Mouse (Mus musculus): ENCODE data around the gene Asic4. TPM values are rescaled to one million over a fixed set of nuclear protein-coding genes. Genes with fewer than 3 reads are reported as not detected.

Asic4 gene
- 0.05 TPM in 2 replicates for polyA plus RNA-seq (2012; rRNA removed)

DNA sequence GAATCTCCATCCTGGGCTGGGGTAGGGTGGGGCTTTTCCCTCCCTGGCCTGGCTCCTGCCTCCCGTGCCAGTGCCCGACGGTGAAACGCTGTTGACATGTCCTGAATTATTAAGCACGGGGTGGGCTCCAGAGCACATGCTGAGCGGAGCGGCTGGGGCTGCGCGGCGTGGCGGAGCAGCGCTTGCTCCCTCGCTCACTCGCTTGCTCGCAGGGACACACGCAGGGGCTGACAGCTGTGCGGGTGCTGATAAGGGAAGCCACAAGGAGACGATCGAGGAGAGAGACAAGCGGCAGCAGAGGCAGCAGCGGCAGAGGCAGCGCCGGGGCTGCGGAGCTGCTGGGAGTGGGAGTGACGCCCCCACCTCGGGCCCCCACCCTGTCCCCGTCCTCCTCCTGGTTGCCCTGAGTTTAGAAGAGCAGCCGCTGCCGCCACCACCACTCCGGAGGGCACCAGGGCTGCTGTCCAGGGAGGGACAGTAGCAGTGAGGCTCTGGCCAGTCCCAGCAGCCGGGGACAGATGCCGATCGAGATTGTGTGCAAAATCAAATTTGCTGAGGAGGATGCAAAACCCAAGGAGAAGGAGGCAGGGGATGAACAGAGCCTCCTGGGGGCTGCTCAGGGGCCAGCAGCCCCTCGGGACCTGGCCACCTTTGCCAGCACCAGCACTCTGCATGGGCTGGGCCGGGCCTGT is at the start of gene Asic4:
Asic4 (plus strand) TSS at position 123 of the 692 bp plus-strand sequence.
- DNase-seq = no peak
- WGBS = 5% methylated on average over 35 of the region's 35 CpGs

DNA sequence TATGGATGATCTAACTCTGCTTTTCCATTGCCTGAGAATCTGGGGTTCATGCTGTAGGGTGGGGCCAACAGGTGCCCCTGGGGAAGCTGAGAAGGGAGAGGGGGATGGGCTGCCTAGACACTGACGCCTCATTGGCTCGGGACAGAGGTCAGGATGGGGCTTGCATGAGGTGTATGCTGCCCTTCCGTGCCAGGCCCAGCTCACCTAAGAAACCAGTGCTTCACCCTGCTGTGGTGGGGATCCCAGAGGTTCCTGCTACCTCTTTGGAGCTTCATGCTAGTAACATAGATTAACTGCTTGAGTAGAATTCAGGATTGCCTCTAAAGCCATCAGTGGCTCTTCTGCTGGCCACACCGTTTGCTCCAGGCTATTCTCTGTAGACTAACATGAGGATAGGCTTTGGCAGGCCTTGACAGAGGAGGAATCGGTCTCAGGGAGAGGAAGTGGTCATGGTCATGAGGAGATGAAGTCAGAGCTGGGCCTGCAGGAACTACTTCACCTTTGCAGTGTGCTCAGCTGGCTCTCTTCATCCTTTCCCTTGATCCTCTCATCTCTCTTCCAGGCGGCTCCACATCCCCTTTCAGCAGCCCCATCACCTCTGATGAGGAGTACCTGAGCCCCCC is 49.6 kb upstream of the Asic4 start:
- no peak overlapping the region for H3K4me3 ChIP-seq (ENCODE audit: control insufficient read depth, insufficient read depth, low read length)
- no peaks in the 10 kb centered on the region for H3K27me3 ChIP-seq (ENCODE audit: control insufficient read depth, insufficient read depth, low read length)
- DNase-seq = no peak
- H3K27ac ChIP-seq (ENCODE audit: control insufficient read depth, insufficient read depth, low read length) = no peak overlapping the region
- H3K4me1 ChIP-seq (replicated peaks; ENCODE audit: control insufficient read depth, insufficient read depth, low read length) = no peaks in the 10 kb centered on the region
- no peak for TF ChIP-seq POLR2A (IDR thresholded peaks at IDR 0.05; ENCODE audit: control insufficient read depth, extremely low read depth, insufficient read depth, low read length, poor library complexity)
- no peak for TF ChIP-seq CTCF (IDR thresholded peaks at IDR 0.05; ENCODE audit: borderline replicate concordance, control insufficient read depth, extremely low read depth, insufficient read depth, low read length, poor library complexity)
- 58% methylated on average over 6 of the region's 6 CpGs for WGBS
- H3K36me3 ChIP-seq (ENCODE audit: control insufficient read depth, insufficient read depth, low read length) = no peaks in the 10 kb centered on the region

More for the DNA sequence above, at the start of gene Asic4:
- H3K27ac ChIP-seq (ENCODE audit: control insufficient read depth, insufficient read depth, low read length) = no peak within 1 kb of the TSS
- no peaks in the 10 kb centered on the region for H3K4me1 ChIP-seq (replicated peaks; ENCODE audit: control insufficient read depth, insufficient read depth, low read length)
- TF ChIP-seq CTCF (IDR thresholded peaks at IDR 0.05; ENCODE audit: borderline replicate concordance, control insufficient read depth, extremely low read depth, insufficient read depth, low read length, poor library complexity) = no peak
- no peak for TF ChIP-seq POLR2A (IDR thresholded peaks at IDR 0.05; ENCODE audit: control insufficient read depth, extremely low read depth, insufficient read depth, low read length, poor library complexity)
- H3K4me3 ChIP-seq (ENCODE audit: control insufficient read depth, insufficient read depth, low read length) = no peak within 1 kb of the TSS
- no peaks in the 10 kb centered on the region for H3K36me3 ChIP-seq (ENCODE audit: control insufficient read depth, insufficient read depth, low read length)
- H3K27me3 ChIP-seq (ENCODE audit: control insufficient read depth, insufficient read depth, low read length) = peaks cover 27% of the 10 kb centered on the region; the same call in 1 of the 2 replicates

- no peak for DNase-seq
- WGBS = 97% methylated on average over 3 of the region's 3 CpGs
- Histone ChIP-seq H3K4me1 (replicated peaks; ENCODE audit: control insufficient read depth, insufficient read depth, low read length) (no peaks in the 10 kb centered on the region), H3K36me3 (ENCODE audit: control insufficient read depth, insufficient read depth, low read length) (no peaks in the 10 kb centered on the region), H3K4me3 (ENCODE audit: control insufficient read depth, insufficient read depth, low read length) (no peak overlapping the region), H3K27ac (ENCODE audit: control insufficient read depth, insufficient read depth, low read length) (no peak overlapping the region), H3K27me3 (ENCODE audit: control insufficient read depth, insufficient read depth, low read length) (no peaks in the 10 kb centered on the region)
- TF ChIP-seq POLR2A (IDR thresholded peaks at IDR 0.05; ENCODE audit: control insufficient read depth, extremely low read depth, insufficient read depth, low read length, poor library complexity) (no peak), CTCF (IDR thresholded peaks at IDR 0.05; ENCODE audit: borderline replicate concordance, control insufficient read depth, extremely low read depth, insufficient read depth, low read length, poor library complexity) (no peak)
Observed at GRCm38 (mm10) chr1:75405547-75405946, 44.7 kb upstream of the Asic4 start.

DNA sequence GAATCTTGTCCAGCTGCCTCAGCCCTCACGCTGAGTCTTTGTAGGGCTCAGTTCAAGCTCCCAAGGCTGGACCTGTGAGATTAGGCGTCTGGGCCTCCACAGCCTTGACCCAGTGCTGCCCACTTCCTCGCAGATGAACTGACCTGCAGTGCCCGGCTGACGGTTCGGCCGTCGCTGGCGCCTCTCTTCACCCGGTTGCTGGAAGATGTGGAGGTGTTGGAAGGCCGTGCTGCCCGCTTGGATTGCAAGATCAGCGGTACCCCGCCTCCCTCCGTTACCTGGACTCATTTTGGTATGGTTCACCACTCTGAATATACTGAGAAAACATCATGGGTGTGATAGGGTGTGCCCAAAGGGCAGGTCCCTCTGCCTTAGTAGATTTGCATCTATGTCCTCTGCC is 44.1 kb upstream of the Asic4 start:
- WGBS = 97% methylated on average over 15 of the region's 15 CpGs
- no peaks in the 10 kb centered on the region for H3K27me3 ChIP-seq (ENCODE audit: control insufficient read depth, insufficient read depth, low read length)

DNA sequence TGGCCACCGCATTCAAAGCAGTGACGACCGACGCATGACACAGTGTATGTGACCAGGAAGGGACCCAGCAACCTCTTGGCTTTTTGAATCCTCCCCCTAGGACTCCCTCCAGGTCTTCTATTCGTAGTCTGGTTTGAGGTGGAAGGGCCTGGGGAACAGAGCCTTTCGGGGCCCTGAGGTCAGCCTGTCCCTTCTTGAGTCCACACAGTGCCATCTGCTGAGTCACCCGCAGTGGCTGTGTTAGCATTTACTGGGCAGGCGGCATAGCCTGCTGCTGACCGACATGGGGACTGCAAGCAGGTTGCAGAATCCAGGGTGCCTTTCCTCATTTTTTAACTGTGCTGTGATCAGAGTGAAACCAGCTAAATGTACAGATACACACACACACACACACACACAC is 43.2 kb upstream of the Asic4 start:
- TF ChIP-seq POLR2A (IDR thresholded peaks at IDR 0.05; ENCODE audit: control insufficient read depth, extremely low read depth, insufficient read depth, low read length, poor library complexity) (no peak), CTCF (IDR thresholded peaks at IDR 0.05; ENCODE audit: borderline replicate concordance, control insufficient read depth, extremely low read depth, insufficient read depth, low read length, poor library complexity) (no peak)
- no peaks in the 10 kb centered on the region for H3K4me1 ChIP-seq (replicated peaks; ENCODE audit: control insufficient read depth, insufficient read depth, low read length)
- no peaks in the 10 kb centered on the region for H3K36me3 ChIP-seq (ENCODE audit: control insufficient read depth, insufficient read depth, low read length)
- WGBS = 96% methylated on average over 9 of the region's 9 CpGs
- no peaks in the 10 kb centered on the region for H3K27me3 ChIP-seq (ENCODE audit: control insufficient read depth, insufficient read depth, low read length)
- no peak overlapping the region for H3K27ac ChIP-seq (ENCODE audit: control insufficient read depth, insufficient read depth, low read length)
- DNase-seq = no peak
- no peak overlapping the region for H3K4me3 ChIP-seq (ENCODE audit: control insufficient read depth, insufficient read depth, low read length)

More for the DNA sequence above, 44.1 kb upstream of the Asic4 start:
- DNase-seq = no peak
- Histone ChIP-seq H3K4me1 (replicated peaks; ENCODE audit: control insufficient read depth, insufficient read depth, low read length) (no peaks in the 10 kb centered on the region), H3K4me3 (ENCODE audit: control insufficient read depth, insufficient read depth, low read length) (no peak overlapping the region), H3K36me3 (ENCODE audit: control insufficient read depth, insufficient read depth, low read length) (no peaks in the 10 kb centered on the region), H3K27ac (ENCODE audit: control insufficient read depth, insufficient read depth, low read length) (no peak overlapping the region)
- TF ChIP-seq CTCF (IDR thresholded peaks at IDR 0.05; ENCODE audit: borderline replicate concordance, control insufficient read depth, extremely low read depth, insufficient read depth, low read length, poor library complexity) (no peak), POLR2A (IDR thresholded peaks at IDR 0.05; ENCODE audit: control insufficient read depth, extremely low read depth, insufficient read depth, low read length, poor library complexity) (no peak)

DNA sequence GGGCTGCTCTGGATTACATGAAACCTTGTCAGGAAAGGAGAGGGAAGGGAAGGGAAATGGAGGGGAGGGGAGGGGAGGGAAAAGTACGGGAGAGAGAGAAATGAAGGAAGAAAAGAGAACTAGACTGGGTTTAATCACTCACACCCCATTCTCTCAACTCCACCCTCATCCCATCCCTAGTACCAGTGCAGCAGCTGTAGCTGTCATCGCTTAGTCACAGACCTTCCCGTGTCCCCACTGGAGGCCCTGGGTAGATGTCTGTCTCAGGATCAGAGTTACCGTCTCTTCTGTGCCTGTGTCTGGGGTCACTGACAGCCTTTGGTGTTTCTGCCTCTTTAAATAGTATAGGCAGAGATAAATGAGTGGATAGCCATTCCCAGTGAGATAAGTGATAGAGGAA is 42.0 kb upstream of the Asic4 start:
- no peaks in the 10 kb centered on the region for H3K36me3 ChIP-seq (ENCODE audit: control insufficient read depth, insufficient read depth, low read length)
- no peak for DNase-seq
- 78% methylated on average over 4 of the region's 4 CpGs for WGBS
- H3K27ac ChIP-seq (ENCODE audit: control insufficient read depth, insufficient read depth, low read length) = no peak overlapping the region
- no peak overlapping the region for H3K4me3 ChIP-seq (ENCODE audit: control insufficient read depth, insufficient read depth, low read length)
- TF ChIP-seq POLR2A (IDR thresholded peaks at IDR 0.05; ENCODE audit: control insufficient read depth, extremely low read depth, insufficient read depth, low read length, poor library complexity) (no peak), CTCF (IDR thresholded peaks at IDR 0.05; ENCODE audit: borderline replicate concordance, control insufficient read depth, extremely low read depth, insufficient read depth, low read length, poor library complexity) (no peak)
- no peaks in the 10 kb centered on the region for H3K27me3 ChIP-seq (ENCODE audit: control insufficient read depth, insufficient read depth, low read length)
- H3K4me1 ChIP-seq (replicated peaks; ENCODE audit: control insufficient read depth, insufficient read depth, low read length) = no peaks in the 10 kb centered on the region

All from thymus, adult 2 months (tissue).